Mouse (Mus musculus) stomach, postnatal 0 days (tissue): ENCODE results near the gene Dgat2l6.

ENCODE experiments used
- CTCF ChIP-seq: IDR thresholded peaks from 2 replicates; pipeline ENCODE4 v1.5.1; 2016; ENCODE audit warnings: antibody characterized with exemption, low read depth, mild to moderate bottlenecking, moderate library complexity
- EP300 ChIP-seq: optimal IDR thresholded peaks from 2 replicates; pipeline ENCODE3; 2016; ENCODE audit warnings: antibody characterized with exemption

- TF ChIP-seq CTCF (no peak), EP300 (no peak)
Measured at GRCm38 (mm10) chrX:100565696-100566095, 41.1 kb downstream of the Dgat2l6 start.
